In genomic region chr1:184579475-184579874, GRCm38 (mm10) we compare ENCODE assay signal across 18 mouse cellular contexts.
"Had no signal": no experiment of that assay in that cellular context is flagged by ENCODE, and none has a peak within 500 bp of the region (broad histone marks: within the 10 kb centered on the region; RNA-seq: fewer than 3 reads in every experiment).

No protein-coding gene starts in this region.

- H3K4me1 ChIP-seq: megakaryocyte, embryonic 14.5 days; midbrain, embryonic 10.5 days; midbrain, embryonic 13.5 days had no signal

- H3K9me3 ChIP-seq: limb, embryonic 10.5 days; midbrain, embryonic 10.5 days; midbrain, embryonic 13.5 days had no signal

- H3K27me3 ChIP-seq: midbrain, embryonic 13.5 days had no signal

- H3K4me2 ChIP-seq: limb, embryonic 13.5 days; midbrain, embryonic 13.5 days had no signal

- ATAC-seq: hindbrain, postnatal 0 days; inflammation-experienced regulatory T-cells, adult 6 months; intestine, embryonic 16.5 days; liver, postnatal 0 days; midbrain, embryonic 13.5 days; midbrain, embryonic 16.5 days had no signal

- H3K4me3 ChIP-seq: layer of hippocampus, adult 2 months; limb, embryonic 10.5 days; limb, embryonic 13.5 days; megakaryocyte, embryonic 14.5 days; midbrain, embryonic 10.5 days; midbrain, embryonic 13.5 days had no signal

- H3K36me3 ChIP-seq: limb, embryonic 10.5 days; limb, embryonic 13.5 days; midbrain, embryonic 10.5 days; midbrain, embryonic 13.5 days had no signal

- DNase-seq: kidney, adult 18-20 months; kidney, postnatal 25 days; layer of hippocampus, adult 9-11 months; liver; liver, postnatal 0 days; thymus, postnatal 25 days had no signal

- H3K27ac ChIP-seq: hindbrain, postnatal 0 days; kidney, postnatal 0 days; layer of hippocampus, adult 2 months; limb, embryonic 10.5 days; limb, embryonic 13.5 days; liver, embryonic 14.5 days; midbrain, embryonic 10.5 days; midbrain, embryonic 13.5 days had no signal

- H3K9ac ChIP-seq: limb, embryonic 13.5 days; liver, embryonic 14.5 days; liver, postnatal 0 days; midbrain, embryonic 13.5 days had no signal
